Mouse (Mus musculus): Measurements from ENCODE around the gene Gm20683. TPM values are rescaled to one million over a fixed set of nuclear protein-coding genes. Genes with fewer than 3 reads are reported as not detected.

Gene Gm20683
- polyA plus RNA-seq, 1 experiment from 2014 or later = 0.86 TPM

- H3K4me2 ChIP-seq (replicated peaks; ENCODE audit: low read depth, low read length) = peak overlapping the region; percentile 84
- peak overlapping the region; percentile 55 for H3K4me3 ChIP-seq (ENCODE audit: low read depth, low read length)
- H3K27me3 ChIP-seq (replicated peaks; ENCODE audit: insufficient read depth, low read length) = no peaks in the 10 kb centered on the region
- H3K36me3 ChIP-seq (ENCODE audit: insufficient read depth, low read length) = 0 out of 2 replicates have a peak, but pooled peaks cover 11% of the 10 kb centered on the region
- H3K4me1 ChIP-seq (ENCODE audit: insufficient read depth, low read depth, low read length) = peaks cover 37% of the 10 kb centered on the region
- WGBS = 44% methylated on average over 21 of the region's 21 CpGs
- H3K27ac ChIP-seq (ENCODE audit: low read length) = peak overlapping the region; percentile 82
- peak overlapping the region; percentile 66 for H3K9ac ChIP-seq (replicated peaks; ENCODE audit: low read depth)
- no peak for ATAC-seq
- no peak for TF ChIP-seq EP300 (IDR thresholded peaks at IDR 0.05)
- no peak for DNase-seq (ENCODE audit: low spot score)
- no peaks in the 10 kb centered on the region for H3K9me3 ChIP-seq (ENCODE audit: low read length)
These were observed 9.9 kb downstream of the Gm20683 start for GRCm38 (mm10) chr17:25831451-25832281.

GRCm38 (mm10) chr17:25830806-25831431 is 10.6 kb downstream of the Gm20683 start:
- Histone ChIP-seq H3K9me3 (ENCODE audit: low read length) (no peaks in the 10 kb centered on the region), H3K4me1 (ENCODE audit: insufficient read depth, low read depth, low read length) (peaks cover 35% of the 10 kb centered on the region), H3K27ac (ENCODE audit: low read length) (no peak overlapping the region), H3K27me3 (replicated peaks; ENCODE audit: insufficient read depth, low read length) (no peaks in the 10 kb centered on the region), H3K9ac (replicated peaks; ENCODE audit: low read depth) (no peak overlapping the region), H3K36me3 (ENCODE audit: insufficient read depth, low read length) (0 out of 2 replicates have a peak, but pooled peaks cover 11% of the 10 kb centered on the region), H3K4me2 (replicated peaks; ENCODE audit: low read depth, low read length) (no peak overlapping the region; the same call in 1 of the 2 replicates), H3K4me3 (ENCODE audit: low read depth, low read length) (no peak overlapping the region)
- ATAC-seq = no peak
- 85% methylated on average over 14 of the region's 14 CpGs for WGBS
- DNase-seq (ENCODE audit: low spot score) = no peak
- TF ChIP-seq EP300 (IDR thresholded peaks at IDR 0.05) = no peak
- no peak for TF ChIP-seq CTCF (IDR thresholded peaks at IDR 0.05)

GRCm38 (mm10) chr17:25830200-25830753 is 11.3 kb downstream of the Gm20683 start:
- TF ChIP-seq CTCF (IDR thresholded peaks at IDR 0.05) (no peak), EP300 (IDR thresholded peaks at IDR 0.05) (no peak)
- H3K27me3 ChIP-seq (replicated peaks; ENCODE audit: insufficient read depth, low read length) = no peaks in the 10 kb centered on the region
- H3K36me3 ChIP-seq (ENCODE audit: insufficient read depth, low read length) = 0 out of 2 replicates have a peak, but pooled peaks cover 11% of the 10 kb centered on the region
- ATAC-seq (no peak), DNase-seq (ENCODE audit: low spot score) (no peak)
- no peak overlapping the region for H3K9ac ChIP-seq (replicated peaks; ENCODE audit: low read depth)
- peaks cover 35% of the 10 kb centered on the region for H3K4me1 ChIP-seq (ENCODE audit: insufficient read depth, low read depth, low read length)
- H3K27ac ChIP-seq (ENCODE audit: low read length) = no peak overlapping the region
- H3K9me3 ChIP-seq (ENCODE audit: low read length) = no peaks in the 10 kb centered on the region
- 83% methylated on average over 4 of the region's 4 CpGs for WGBS
- H3K4me2 ChIP-seq (replicated peaks; ENCODE audit: low read depth, low read length) = 0 out of 2 replicates have a peak overlapping the region, but pooled peaks have one; percentile 85
- no peak overlapping the region for H3K4me3 ChIP-seq (ENCODE audit: low read depth, low read length)

- ATAC-seq (no peak), DNase-seq (ENCODE audit: low spot score) (no peak)
- Histone ChIP-seq H3K4me1 (ENCODE audit: insufficient read depth, low read depth, low read length) (peaks cover 35% of the 10 kb centered on the region), H3K9me3 (ENCODE audit: low read length) (no peaks in the 10 kb centered on the region), H3K9ac (replicated peaks; ENCODE audit: low read depth) (peak overlapping the region; percentile 50), H3K4me2 (replicated peaks; ENCODE audit: low read depth, low read length) (peak overlapping the region; percentile 85), H3K4me3 (ENCODE audit: low read depth, low read length) (peak overlapping the region; percentile 52), H3K36me3 (ENCODE audit: insufficient read depth, low read length) (0 out of 2 replicates have a peak, but pooled peaks cover 11% of the 10 kb centered on the region), H3K27me3 (replicated peaks; ENCODE audit: insufficient read depth, low read length) (no peaks in the 10 kb centered on the region), H3K27ac (ENCODE audit: low read length) (peak overlapping the region; percentile 86)
- TF ChIP-seq EP300 (IDR thresholded peaks at IDR 0.05) (no peak), CTCF (IDR thresholded peaks at IDR 0.05) (no peak)
- 28% methylated on average over 8 of the region's 8 CpGs for WGBS
These were observed 12.0 kb downstream of the Gm20683 start for GRCm38 (mm10) chr17:25829558-25830017.

- H3K4me2 ChIP-seq (replicated peaks; ENCODE audit: low read depth, low read length) = peak within 1 kb of the TSS; percentile 85
- ATAC-seq = peak; percentile 13
- H3K9me3 ChIP-seq (ENCODE audit: low read length) = no peaks in the 10 kb centered on the region
- peak; percentile 87 for DNase-seq (ENCODE audit: low spot score)
- 0 out of 2 replicates have a peak, but pooled peaks cover 11% of the 10 kb centered on the region for H3K36me3 ChIP-seq (ENCODE audit: insufficient read depth, low read length)
- no peaks in the 10 kb centered on the region for H3K27me3 ChIP-seq (replicated peaks; ENCODE audit: insufficient read depth, low read length)
- WGBS = 1% methylated on average over 32 of the region's 32 CpGs
- H3K4me3 ChIP-seq (ENCODE audit: low read depth, low read length) = peak within 1 kb of the TSS; percentile 52
- peak within 1 kb of the TSS; percentile 86 for H3K27ac ChIP-seq (ENCODE audit: low read length)
- peaks cover 35% of the 10 kb centered on the region for H3K4me1 ChIP-seq (ENCODE audit: insufficient read depth, low read depth, low read length)
- peak; percentile 60 for TF ChIP-seq CTCF (IDR thresholded peaks at IDR 0.05)
- no peak for TF ChIP-seq EP300 (IDR thresholded peaks at IDR 0.05)
- peak within 1 kb of the TSS; percentile 50 for H3K9ac ChIP-seq (replicated peaks; ENCODE audit: low read depth)
These were observed 12.6 kb downstream of the Gm20683 start, which contains the start of gene Jmjd8 for GRCm38 (mm10) chr17:25828712-25829557. Gene Jmjd8, plus strand, starts transcription at chr17:25828867.

Measured in lung, postnatal 0 days (tissue).